In the genomic region with DNA sequence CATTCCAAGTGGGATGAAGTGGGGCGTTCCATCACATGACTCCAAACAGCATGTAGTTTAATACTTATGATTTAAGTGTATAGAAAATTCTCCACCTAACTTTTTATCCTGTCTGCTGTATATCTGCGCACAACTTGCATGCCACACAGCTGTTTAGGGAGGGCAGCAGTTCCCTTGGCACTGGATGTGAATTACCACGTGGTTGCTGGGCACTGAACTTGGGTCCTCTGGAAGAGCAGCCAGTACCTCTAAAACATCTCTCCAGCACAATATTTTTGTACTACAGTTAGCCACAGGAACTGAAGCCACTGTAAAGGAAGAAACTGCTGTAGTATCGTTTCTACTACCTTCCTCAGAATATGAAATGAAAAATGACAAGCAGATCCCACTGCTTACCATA, we compare ENCODE assay signal across 17 mouse cellular contexts.
"Had no signal": no experiment of that assay in that cellular context is flagged by ENCODE, and none has a peak within 500 bp of the region (broad histone marks: within the 10 kb centered on the region; RNA-seq: fewer than 3 reads in every experiment).

No protein-coding gene starts in this region.

- H3K27ac ChIP-seq: hindbrain, embryonic 10.5 days; hindbrain, embryonic 12.5 days; hindbrain, embryonic 14.5 days; intestine, embryonic 15.5 days; layer of hippocampus, adult 2 months; left cerebral cortex, adult 2 months; limb, embryonic 10.5 days; limb, embryonic 12.5 days; liver, embryonic 14.5 days had no signal

- H3K36me3 ChIP-seq: intestine, embryonic 15.5 days had no signal

- H3K4me3 ChIP-seq: hindbrain, embryonic 10.5 days; hindbrain, embryonic 12.5 days; intestine, embryonic 15.5 days; layer of hippocampus, adult 2 months; left cerebral cortex, adult 2 months; limb, embryonic 10.5 days; limb, embryonic 12.5 days had no signal

- H3K27me3 ChIP-seq: hindbrain, embryonic 12.5 days; intestine, embryonic 15.5 days; limb, embryonic 12.5 days had no signal

- DNase-seq: gastrocnemius, postnatal 10 days; gastrocnemius, postnatal 36 days; heart, postnatal 4 days; kidney, adult 18-20 months; kidney, adult 8-10 months; kidney, postnatal 10 days; kidney, postnatal 25 days; kidney, postnatal 4 days had no signal

- H3K4me1 ChIP-seq: hindbrain, embryonic 10.5 days; hindbrain, embryonic 12.5 days; intestine, embryonic 15.5 days; limb, embryonic 10.5 days; limb, embryonic 12.5 days had no signal

- H3K9ac ChIP-seq: hindbrain, embryonic 12.5 days; hindbrain, embryonic 14.5 days; intestine, embryonic 15.5 days; limb, embryonic 12.5 days; liver, embryonic 14.5 days had no signal
